Mouse (Mus musculus): ENCODE measurements around the gene Trabd2b. TPM values are rescaled to one million over a fixed set of nuclear protein-coding genes. Genes with fewer than 3 reads are reported as not detected.

Trabd2b gene
- polyA plus RNA-seq, 1 experiment from 2014 or later, result 1.5 TPM

GRCm38 (mm10) chr4:114651007-114651406 is 244.5 kb downstream of the Trabd2b start:
- Histone ChIP-seq H3K27me3 (replicated peaks) (peaks cover 58% of the 10 kb centered on the region), H3K9me3 (replicated peaks) (no peaks in the 10 kb centered on the region), H3K4me2 (no peak overlapping the region), H3K27ac (ENCODE audit: poor library complexity, severe bottlenecking) (no peak overlapping the region), H3K9ac (no peak overlapping the region), H3K36me3 (no peaks in the 10 kb centered on the region), H3K4me3 (no peak overlapping the region), H3K4me1 (replicated peaks) (peaks cover 5% of the 10 kb centered on the region; the same call in 1 of the 2 replicates)
- WGBS, result 49% methylated on average over 3 of the region's 3 CpGs
- no peak for ATAC-seq (ENCODE audit: insufficient number of reproducible peaks, low FRiP score)

DNA sequence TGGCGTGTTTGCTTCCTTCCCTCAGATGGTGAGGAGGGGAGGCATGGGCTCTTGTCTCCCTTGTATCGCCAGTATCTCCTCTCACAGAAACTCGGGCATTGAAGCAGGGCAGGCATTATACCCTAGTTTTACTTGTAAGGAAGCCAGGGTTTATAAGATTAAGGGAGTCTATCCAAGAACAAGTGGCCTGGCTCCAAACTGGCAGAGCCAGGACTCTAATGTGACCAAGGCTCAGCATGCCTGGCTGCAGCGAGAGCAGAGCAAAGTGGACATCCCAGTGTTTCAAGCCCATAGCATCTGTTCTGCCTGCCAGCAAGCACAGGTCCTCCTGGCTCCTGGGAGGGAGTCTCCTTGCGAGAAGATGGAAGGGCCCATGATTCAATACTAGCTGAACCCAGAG is 245.1 kb downstream of the Trabd2b start:
- 68% methylated on average over 5 of the region's 5 CpGs for WGBS
- no peak overlapping the region for H3K9ac ChIP-seq

DNA sequence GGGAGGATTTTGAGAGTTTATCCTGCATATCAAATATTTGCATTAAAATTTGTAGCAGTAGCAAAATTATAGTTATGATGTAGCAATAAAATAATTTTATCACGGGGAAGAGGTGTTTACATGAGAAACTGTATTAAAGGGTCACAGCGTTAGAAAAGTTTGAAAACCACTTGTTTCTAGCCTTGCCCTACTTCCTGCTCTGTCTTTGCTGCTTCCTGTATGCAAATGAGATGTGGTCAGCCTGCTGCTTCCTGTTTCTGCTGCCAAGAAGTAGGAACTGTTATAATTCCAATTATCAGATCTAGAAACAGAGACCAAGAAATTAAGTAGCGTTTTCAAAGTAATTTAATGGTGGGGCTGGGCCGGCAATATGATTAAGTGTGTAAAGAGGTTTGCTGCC is 245.9 kb downstream of the Trabd2b start:
- Histone ChIP-seq H3K9ac (no peak overlapping the region), H3K27me3 (replicated peaks) (peaks cover 51% of the 10 kb centered on the region)
- WGBS, result 78% methylated on average over 4 of the region's 4 CpGs

More for the DNA sequence above, 245.1 kb downstream of the Trabd2b start:
- ATAC-seq (ENCODE audit: insufficient number of reproducible peaks, low FRiP score), result no peak
- H3K4me1 ChIP-seq (replicated peaks), result peaks cover 5% of the 10 kb centered on the region; the same call in 1 of the 2 replicates
- peaks cover 55% of the 10 kb centered on the region for H3K27me3 ChIP-seq (replicated peaks)
- H3K27ac ChIP-seq (ENCODE audit: poor library complexity, severe bottlenecking), result no peak overlapping the region
- no peaks in the 10 kb centered on the region for H3K9me3 ChIP-seq (replicated peaks)
- H3K4me3 ChIP-seq, result no peak overlapping the region
- H3K36me3 ChIP-seq, result no peaks in the 10 kb centered on the region
- no peak overlapping the region for H3K4me2 ChIP-seq

GRCm38 (mm10) chr4:114657933-114658332 is 251.4 kb downstream of the Trabd2b start:
- H3K27me3 ChIP-seq (replicated peaks), result peaks cover 39% of the 10 kb centered on the region
- no peak overlapping the region for H3K27ac ChIP-seq (ENCODE audit: poor library complexity, severe bottlenecking)
- no peaks in the 10 kb centered on the region for H3K4me1 ChIP-seq (replicated peaks)
- 59% methylated on average over 2 of the region's 2 CpGs for WGBS
- H3K36me3 ChIP-seq, result no peaks in the 10 kb centered on the region
- no peaks in the 10 kb centered on the region for H3K9me3 ChIP-seq (replicated peaks)
- no peak for ATAC-seq (ENCODE audit: insufficient number of reproducible peaks, low FRiP score)
- H3K9ac ChIP-seq, result no peak overlapping the region
- no peak overlapping the region for H3K4me3 ChIP-seq
- H3K4me2 ChIP-seq, result no peak overlapping the region

More for the DNA sequence above, 245.9 kb downstream of the Trabd2b start:
- Histone ChIP-seq H3K4me2 (no peak overlapping the region), H3K4me3 (no peak overlapping the region), H3K9me3 (replicated peaks) (no peaks in the 10 kb centered on the region), H3K36me3 (no peaks in the 10 kb centered on the region), H3K4me1 (replicated peaks) (peaks cover 5% of the 10 kb centered on the region; the same call in 1 of the 2 replicates), H3K27ac (ENCODE audit: poor library complexity, severe bottlenecking) (no peak overlapping the region)
- ATAC-seq (ENCODE audit: insufficient number of reproducible peaks, low FRiP score), result no peak

GRCm38 (mm10) chr4:114659876-114660275 is 253.4 kb downstream of the Trabd2b start:
- WGBS, result 50% methylated on average over 5 of the region's 5 CpGs

DNA sequence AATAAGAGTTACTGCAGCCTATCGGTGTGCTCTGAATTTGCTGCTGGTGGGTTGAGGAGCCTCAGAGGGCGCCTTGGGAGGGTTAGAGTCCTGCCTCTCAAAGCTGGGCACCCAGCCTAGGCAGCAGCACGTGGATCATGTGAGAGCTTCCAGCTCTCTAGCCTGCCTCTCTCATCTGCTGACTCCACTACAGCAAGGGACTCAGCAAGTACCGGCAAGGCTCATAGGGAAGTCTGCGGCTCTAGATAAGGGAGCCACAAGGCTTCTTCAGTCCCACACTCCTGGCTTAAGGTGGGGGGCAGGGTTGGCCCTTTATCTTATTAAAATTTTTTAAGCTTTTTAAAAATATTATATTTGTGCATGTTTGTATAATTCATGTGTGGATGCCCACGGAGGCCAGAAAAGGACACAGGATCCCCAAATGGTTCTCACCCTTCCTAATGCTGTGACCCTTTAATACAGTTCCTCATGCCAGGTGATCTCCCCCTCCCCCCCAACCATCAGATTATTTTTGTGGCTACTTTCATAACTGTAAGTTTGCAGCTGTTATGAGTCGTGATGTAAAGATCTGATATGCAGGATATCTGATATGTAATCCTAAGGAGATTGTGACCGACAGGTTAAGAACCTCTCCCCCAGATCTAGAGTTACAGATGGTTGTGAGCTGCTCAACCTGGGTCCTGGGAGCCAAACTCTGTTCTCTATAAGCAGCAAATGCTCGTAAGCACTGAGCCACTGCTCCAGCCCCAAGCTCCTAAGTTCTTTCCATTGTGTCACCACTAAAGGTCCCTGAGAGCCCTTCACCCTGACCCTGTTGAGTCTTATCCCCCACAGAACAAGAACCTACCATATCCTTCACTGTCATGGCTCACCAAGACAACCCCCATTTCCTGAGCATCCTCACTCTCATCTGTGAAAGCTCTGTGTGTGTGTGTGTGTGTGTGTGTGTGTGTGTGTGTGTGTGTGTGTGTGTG is 257.8 kb downstream of the Trabd2b start:
- Histone ChIP-seq H3K4me2 (no peak overlapping the region), H3K27me3 (replicated peaks) (peaks cover 74% of the 10 kb centered on the region), H3K9ac (no peak overlapping the region), H3K27ac (ENCODE audit: poor library complexity, severe bottlenecking) (no peak overlapping the region), H3K36me3 (no peaks in the 10 kb centered on the region), H3K4me1 (replicated peaks) (peaks cover 10% of the 10 kb centered on the region; the same call in 1 of the 2 replicates), H3K9me3 (replicated peaks) (no peaks in the 10 kb centered on the region), H3K4me3 (no peak overlapping the region)
- 55% methylated on average over 9 of the region's 9 CpGs for WGBS
- ATAC-seq (ENCODE audit: insufficient number of reproducible peaks, low FRiP score), result 0 out of 2 replicates have a peak, but pooled peaks have one; percentile 27

More at GRCm38 (mm10) chr4:114659876-114660275, 253.4 kb downstream of the Trabd2b start:
- no peaks in the 10 kb centered on the region for H3K9me3 ChIP-seq (replicated peaks)
- H3K27ac ChIP-seq (ENCODE audit: poor library complexity, severe bottlenecking), result no peak overlapping the region
- H3K27me3 ChIP-seq (replicated peaks), result peaks cover 54% of the 10 kb centered on the region
- no peak overlapping the region for H3K4me2 ChIP-seq
- no peak overlapping the region for H3K4me3 ChIP-seq
- no peak overlapping the region for H3K9ac ChIP-seq
- no peaks in the 10 kb centered on the region for H3K36me3 ChIP-seq
- ATAC-seq (ENCODE audit: insufficient number of reproducible peaks, low FRiP score), result no peak
- H3K4me1 ChIP-seq (replicated peaks), result no peaks in the 10 kb centered on the region

Other genes starting within 250 kb of the Trabd2b start
- not detected in 2 replicates for gene Skint11, start 243.3 kb upstream of the Trabd2b start, polyA plus RNA-seq (2016; fragmentation: Nextera tagmentation; extraction: Ambion mirVana)